Mouse (Mus musculus) CD8-positive naive resting alpha-beta T cell, adult 2 months (primary cell): ENCODE measurements around the gene Olfr676.
"Not testable (repeated sequence)": the region's sequence is repeated elsewhere in the genome, so short reads cannot be mapped to it uniquely, and the experiment has no call there.

Experiments used
- DNase-seq, 2 experiments: peaks; one replicate each; pipeline ENCODE4 v3.0.0; 2022; ENCODE audit warnings: low read depth in 2 of 2, low spot score in 2 of 2

Gene Olfr676

GRCm38 (mm10) chr7:105032398-105032797 lies at the start of gene Olfr676:
Olfr676 (plus strand) TSS chr7:105032698.
- DNase-seq: no peak

- DNase-seq: no peak
Observed at GRCm38 (mm10) chr7:105001929-105002328, 30.6 kb upstream of the Olfr676 start, which contains the start of gene Olfr672. Olfr672 (minus strand) TSS chr7:105002029.

GRCm38 (mm10) chr7:105022530-105022929 lies 10.0 kb upstream of the Olfr676 start:
- DNase-seq: no peak

- DNase-seq: no peak
Observed at GRCm38 (mm10) chr7:105028360-105028759, 4.1 kb upstream of the Olfr676 start, which contains the start of gene Olfr675. Olfr675 (minus strand) TSS chr7:105028460.

- DNase-seq: not testable (repeated sequence)
Observed at GRCm38 (mm10) chr7:105033836-105034235, 1.3 kb downstream of the Olfr676 start.

- DNase-seq: no peak
Observed at GRCm38 (mm10) chr7:105058951-105059350, 26.5 kb downstream of the Olfr676 start.

GRCm38 (mm10) chr7:105064175-105064574 lies 31.7 kb downstream of the Olfr676 start, which contains the start of gene Olfr678:
Olfr678 (plus strand) TSS chr7:105064475.
- DNase-seq: no peak

- no peak for DNase-seq
Observed at GRCm38 (mm10) chr7:105080905-105081304, 48.4 kb downstream of the Olfr676 start, which contains the start of gene Olfr679. Olfr679 (plus strand) TSS chr7:105081205.
